Mouse (Mus musculus): Measurements from ENCODE around the gene Golga7b. TPM values are rescaled to one million over a fixed set of nuclear protein-coding genes. Genes with fewer than 3 reads are reported as not detected.
A peak's percentile ranks its signal among the peaks of the same experiment; 100 is the strongest.

The Golga7b gene
- polyA plus RNA-seq, 1 experiment, result 90.4 TPM

- H3K4me1 ChIP-seq (ENCODE audit: control insufficient read depth, insufficient read depth, low read length), result peaks cover 30% of the 10 kb centered on the region
- 1% methylated on average over 34 of the region's 42 CpGs for WGBS
- DNase-seq, result peak; percentile 76 to 78
- peak overlapping the region; percentile 95 for H3K4me3 ChIP-seq (replicated peaks; ENCODE audit: insufficient read depth, low read depth, low read length)
- H3K27me3 ChIP-seq (ENCODE audit: control insufficient read depth, insufficient read depth, low read length), result no peaks in the 10 kb centered on the region
- H3K27ac ChIP-seq (ENCODE audit: insufficient read depth, low read length), result peak overlapping the region; percentile 90
- TF ChIP-seq POLR2A (IDR thresholded peaks at IDR 0.05; ENCODE audit: borderline replicate concordance, insufficient read depth, low read length), result no peak
- peak; percentile 51; the same call in 1 of the 2 replicates for TF ChIP-seq CTCF (IDR thresholded peaks at IDR 0.05; ENCODE audit: borderline replicate concordance, insufficient read depth, low read depth, low read length)
Observed at GRCm38 (mm10) chr19:42255784-42256610, 8.6 kb downstream of the Golga7b start.

GRCm38 (mm10) chr19:42256611-42257240 is 9.4 kb downstream of the Golga7b start:
- Histone ChIP-seq H3K27me3 (ENCODE audit: control insufficient read depth, insufficient read depth, low read length) (no peaks in the 10 kb centered on the region), H3K4me1 (ENCODE audit: control insufficient read depth, insufficient read depth, low read length) (peaks cover 30% of the 10 kb centered on the region), H3K27ac (ENCODE audit: insufficient read depth, low read length) (peak overlapping the region; percentile 90), H3K4me3 (replicated peaks; ENCODE audit: insufficient read depth, low read depth, low read length) (peak overlapping the region; percentile 95)
- peak; percentile 85 for DNase-seq
- TF ChIP-seq POLR2A (IDR thresholded peaks at IDR 0.05; ENCODE audit: borderline replicate concordance, insufficient read depth, low read length) (no peak), CTCF (IDR thresholded peaks at IDR 0.05; ENCODE audit: borderline replicate concordance, insufficient read depth, low read depth, low read length) (no peak)
- 6% methylated on average over 12 of the region's 12 CpGs for WGBS

- WGBS, result 9% methylated on average over 12 of the region's 12 CpGs
- TF ChIP-seq POLR2A (IDR thresholded peaks at IDR 0.05; ENCODE audit: borderline replicate concordance, insufficient read depth, low read length) (no peak; the same call in 1 of the 2 replicates), CTCF (IDR thresholded peaks at IDR 0.05; ENCODE audit: borderline replicate concordance, insufficient read depth, low read depth, low read length) (no peak)
- H3K27ac ChIP-seq (ENCODE audit: insufficient read depth, low read length), result peak overlapping the region; percentile 90
- no peak for DNase-seq
- no peaks in the 10 kb centered on the region for H3K27me3 ChIP-seq (ENCODE audit: control insufficient read depth, insufficient read depth, low read length)
- peaks cover 33% of the 10 kb centered on the region for H3K4me1 ChIP-seq (ENCODE audit: control insufficient read depth, insufficient read depth, low read length)
- peak overlapping the region; percentile 95 for H3K4me3 ChIP-seq (replicated peaks; ENCODE audit: insufficient read depth, low read depth, low read length)
Observed at GRCm38 (mm10) chr19:42257241-42257635, 9.9 kb downstream of the Golga7b start.

DNA sequence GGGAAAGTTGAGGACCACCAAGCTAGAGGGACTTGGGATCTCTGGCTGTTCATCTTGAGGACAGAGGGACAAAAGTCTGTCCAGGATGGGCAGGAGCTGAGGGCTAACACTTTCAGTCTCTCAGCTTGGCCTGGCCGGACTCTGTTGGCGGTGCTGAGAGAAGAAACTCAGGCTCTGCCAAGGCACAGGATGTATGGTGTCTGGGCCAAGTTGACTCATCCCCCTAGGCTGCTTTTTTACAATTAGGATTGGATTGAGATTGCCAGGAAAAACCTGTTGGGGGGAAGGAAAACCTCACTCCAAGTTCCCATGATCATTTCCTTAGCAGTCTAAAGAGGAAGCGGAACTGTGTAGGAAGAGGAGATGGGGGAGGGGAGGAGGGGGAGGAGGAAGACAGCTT is 10.7 kb downstream of the Golga7b start:
- peak; percentile 81 to 92 for DNase-seq
- H3K27me3 ChIP-seq (ENCODE audit: control insufficient read depth, insufficient read depth, low read length), result no peaks in the 10 kb centered on the region
- WGBS, result 7% methylated on average over 3 of the region's 3 CpGs
- H3K27ac ChIP-seq (ENCODE audit: insufficient read depth, low read length), result peak overlapping the region; percentile 90
- H3K4me1 ChIP-seq (ENCODE audit: control insufficient read depth, insufficient read depth, low read length), result peaks cover 33% of the 10 kb centered on the region
- H3K4me3 ChIP-seq (replicated peaks; ENCODE audit: insufficient read depth, low read depth, low read length), result peak overlapping the region; percentile 48
- 0 out of 2 replicates have a peak, but pooled peaks have one; percentile 16 for TF ChIP-seq POLR2A (IDR thresholded peaks at IDR 0.05; ENCODE audit: borderline replicate concordance, insufficient read depth, low read length)
- TF ChIP-seq CTCF (IDR thresholded peaks at IDR 0.05; ENCODE audit: borderline replicate concordance, insufficient read depth, low read depth, low read length), result no peak

- DNase-seq, result peak; percentile 89 to 94
- Histone ChIP-seq H3K4me3 (replicated peaks; ENCODE audit: insufficient read depth, low read depth, low read length) (peak overlapping the region; percentile 48), H3K4me1 (ENCODE audit: control insufficient read depth, insufficient read depth, low read length) (peaks cover 33% of the 10 kb centered on the region), H3K27me3 (ENCODE audit: control insufficient read depth, insufficient read depth, low read length) (no peaks in the 10 kb centered on the region), H3K27ac (ENCODE audit: insufficient read depth, low read length) (peak overlapping the region; percentile 87)
- WGBS, result 7% methylated on average over 5 of the region's 5 CpGs
- no peak for TF ChIP-seq POLR2A (IDR thresholded peaks at IDR 0.05; ENCODE audit: borderline replicate concordance, insufficient read depth, low read length)
Observed at GRCm38 (mm10) chr19:42258596-42258995, 11.2 kb downstream of the Golga7b start.

GRCm38 (mm10) chr19:42260486-42260885 is 13.1 kb downstream of the Golga7b start:
- H3K4me3 ChIP-seq (replicated peaks; ENCODE audit: insufficient read depth, low read depth, low read length), result no peak overlapping the region
- H3K27ac ChIP-seq (ENCODE audit: insufficient read depth, low read length), result 0 out of 2 replicates have a peak overlapping the region, but pooled peaks have one; percentile 26
- H3K4me1 ChIP-seq (ENCODE audit: control insufficient read depth, insufficient read depth, low read length), result peaks cover 30% of the 10 kb centered on the region
- no peak for TF ChIP-seq CTCF (IDR thresholded peaks at IDR 0.05; ENCODE audit: borderline replicate concordance, insufficient read depth, low read depth, low read length)
- TF ChIP-seq POLR2A (IDR thresholded peaks at IDR 0.05; ENCODE audit: borderline replicate concordance, insufficient read depth, low read length), result no peak
- no peak for DNase-seq
- H3K27me3 ChIP-seq (ENCODE audit: control insufficient read depth, insufficient read depth, low read length), result no peaks in the 10 kb centered on the region
- WGBS, result 68% methylated on average over 8 of the region's 8 CpGs

- 62% methylated on average over 3 of the region's 3 CpGs for WGBS
- no peak for DNase-seq
- no peak for TF ChIP-seq POLR2A (IDR thresholded peaks at IDR 0.05; ENCODE audit: borderline replicate concordance, insufficient read depth, low read length)
- TF ChIP-seq CTCF (IDR thresholded peaks at IDR 0.05; ENCODE audit: borderline replicate concordance, insufficient read depth, low read depth, low read length), result no peak
Observed at GRCm38 (mm10) chr19:42263524-42263923, 16.1 kb downstream of the Golga7b start.

More at GRCm38 (mm10) chr19:42263524-42263923, 16.1 kb downstream of the Golga7b start:
- H3K27me3 ChIP-seq (ENCODE audit: control insufficient read depth, insufficient read depth, low read length), result no peaks in the 10 kb centered on the region
- no peak overlapping the region for H3K27ac ChIP-seq (ENCODE audit: insufficient read depth, low read length)
- peaks cover 27% of the 10 kb centered on the region for H3K4me1 ChIP-seq (ENCODE audit: control insufficient read depth, insufficient read depth, low read length)
- H3K4me3 ChIP-seq (replicated peaks; ENCODE audit: insufficient read depth, low read depth, low read length), result no peak overlapping the region
